Mouse (Mus musculus) stomach, embryonic 14.5 days (tissue): Measurements from ENCODE around the gene Asna1. TPM values are rescaled to one million over a fixed set of nuclear protein-coding genes. Genes with fewer than 3 reads are reported as not detected.

Experiments
- ATAC-seq: fragments of 200-750 bp; cut with Nextera tagmentation; 2 replicates; pipeline ENCODE4 v1.8.0; 2017; ENCODE audit warnings: low read depth, moderate TSS enrichment; ENCODE audit not compliant: insufficient number of reproducible peaks, insufficient read depth, low FRiP score
- H3K27ac ChIP-seq: fragments of 300-500 bp; sonication (generic); 2 replicates; pipeline ENCODE4 v1.5.1; 2014; ENCODE audit warnings: mild to moderate bottlenecking, low read length, moderate library complexity, mixed read lengths
- H3K27me3 ChIP-seq: fragments of 300-500 bp; sonication (generic); 2 replicates; pipeline ENCODE4 v1.6.1; 2014; ENCODE audit warnings: low read length, control low read depth, mixed read lengths; ENCODE audit not compliant: control insufficient read depth, insufficient read depth
- H3K36me3 ChIP-seq: fragments of 300-500 bp; sonication (generic); 2 replicates; pipeline ENCODE4 v1.6.1; 2014; ENCODE audit warnings: mild to moderate bottlenecking, control low read depth, low read length, moderate library complexity, mixed read lengths; ENCODE audit not compliant: control insufficient read depth, insufficient read depth
- H3K4me1 ChIP-seq: fragments of 300-500 bp; sonication (generic); 2 replicates; pipeline ENCODE4 v1.6.1; 2014; ENCODE audit warnings: low read length, control low read depth, mixed read lengths; ENCODE audit not compliant: control insufficient read depth, insufficient read depth
- H3K4me2 ChIP-seq: fragments of 300-500 bp; sonication (generic); replicated peaks from 2 replicates; pipeline ENCODE4 v1.6.1; 2014; ENCODE audit warnings: low read depth, low read length, control low read depth
- H3K4me3 ChIP-seq: fragments of 300-500 bp; sonication (generic); 2 replicates; pipeline ENCODE4 v1.5.1; 2014; ENCODE audit warnings: low read depth, low read length, control low read depth
- H3K9ac ChIP-seq: fragments of 300-500 bp; sonication (generic); replicated peaks from 2 replicates; pipeline ENCODE4 v1.6.1; 2014; ENCODE audit warnings: low read depth, mild to moderate bottlenecking, control low read depth, low read length, moderate library complexity, mixed read lengths
- H3K9me3 ChIP-seq: fragments of 300-500 bp; sonication (generic); 2 replicates; pipeline ENCODE4 v1.6.1; 2016; ENCODE audit warnings: low read depth, low read length, control low read depth; ENCODE audit not compliant: control insufficient read depth
- WGBS: fragments of 180-500 bp; shearing (Covaris S2); extraction: QIAGEN DNeasy Blood & Tissue Kit; methylation state at CpG from one replicate; pipeline ENCODE4 v1.1.7; 2014; 5-methylcytosine and 5-hydroxymethylcytosine counted together
- polyA plus RNA-seq: library from polyadenylated mRNA; unstranded; fragments of >200 nt; fragmentation: Nextera tagmentation; extraction: Ambion mirVana; gene quantifications from 2 replicates; pipeline ENCODE4 v1.2.1, GENCODE M21; 2014

The Asna1 gene
- polyA plus RNA-seq, 1 experiment from 2014 or later: 103 TPM

- H3K9me3 ChIP-seq: no peaks in the 10 kb centered on the region
- peaks cover 9% of the 10 kb centered on the region for H3K36me3 ChIP-seq
- peaks cover 4% of the 10 kb centered on the region; the same call in 1 of the 2 replicates for H3K4me1 ChIP-seq
- no peak for ATAC-seq
- no peak within 1 kb of the TSS for H3K4me3 ChIP-seq
- no peak within 1 kb of the TSS for H3K27ac ChIP-seq
- no peaks in the 10 kb centered on the region for H3K27me3 ChIP-seq
- no peak within 1 kb of the TSS for H3K4me2 ChIP-seq
- no peak within 1 kb of the TSS for H3K9ac ChIP-seq
Measured at GRCm38 (mm10) chr8:85067982-85068381, 42.9 kb upstream of the Asna1 start, which contains the start of gene Gm5741. Gm5741 (minus strand) TSS chr8:85067982.

- no peaks in the 10 kb centered on the region for H3K27me3 ChIP-seq
- 95% methylated on average over 2 of the region's 2 CpGs for WGBS
- no peak overlapping the region for H3K4me2 ChIP-seq
- H3K27ac ChIP-seq: no peak overlapping the region
- ATAC-seq: no peak
- H3K4me3 ChIP-seq: no peak overlapping the region
- no peak overlapping the region for H3K9ac ChIP-seq
- H3K36me3 ChIP-seq: peaks cover 9% of the 10 kb centered on the region
- H3K9me3 ChIP-seq: no peaks in the 10 kb centered on the region
- H3K4me1 ChIP-seq: no peaks in the 10 kb centered on the region
Measured at GRCm38 (mm10) chr8:85067155-85067554, 42.1 kb upstream of the Asna1 start.

DNA sequence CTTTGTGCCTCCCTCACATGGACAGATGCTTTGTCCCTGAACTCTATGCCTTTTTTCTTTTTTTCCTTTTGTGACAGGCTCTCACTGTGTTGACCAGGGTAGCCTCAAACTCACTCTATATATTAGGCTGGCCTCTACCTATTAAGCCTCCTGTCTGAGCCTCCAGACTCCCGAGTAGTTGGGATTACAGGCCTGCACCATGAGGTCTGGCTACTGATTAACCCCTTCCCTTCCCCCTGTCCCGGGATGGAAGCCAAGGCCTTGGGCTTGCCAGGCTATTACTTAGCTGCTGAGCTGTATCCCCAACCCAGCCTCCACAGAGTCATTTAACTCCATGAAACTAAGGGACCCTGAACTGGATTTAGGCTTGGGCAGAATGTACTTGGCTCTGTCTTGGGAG, 40.1 kb upstream of the Asna1 start:
- H3K9ac ChIP-seq: no peak overlapping the region
- no peak overlapping the region for H3K4me3 ChIP-seq
- 41% methylated on average over 2 of the region's 2 CpGs for WGBS
- H3K4me1 ChIP-seq: no peaks in the 10 kb centered on the region
- ATAC-seq: no peak
- no peaks in the 10 kb centered on the region for H3K9me3 ChIP-seq
- H3K36me3 ChIP-seq: peaks cover 9% of the 10 kb centered on the region
- no peak overlapping the region for H3K27ac ChIP-seq
- H3K4me2 ChIP-seq: no peak overlapping the region
- H3K27me3 ChIP-seq: no peaks in the 10 kb centered on the region

- ATAC-seq: no peak
- no peaks in the 10 kb centered on the region for H3K4me1 ChIP-seq
- WGBS: 94% methylated on average over 4 of the region's 4 CpGs
Measured at GRCm38 (mm10) chr8:85062603-85063002, 37.5 kb upstream of the Asna1 start.

GRCm38 (mm10) chr8:85059879-85060616, 35.0 kb upstream of the Asna1 start, which contains the start of gene Fbxw9:
Fbxw9 (plus strand) TSS chr8:85060055.
- Histone ChIP-seq H3K9me3 (no peaks in the 10 kb centered on the region), H3K9ac (peak within 1 kb of the TSS; percentile 60; the same call in 1 of the 2 replicates), H3K27ac (no peak within 1 kb of the TSS), H3K4me1 (no peaks in the 10 kb centered on the region), H3K36me3 (peaks cover 19% of the 10 kb centered on the region), H3K27me3 (no peaks in the 10 kb centered on the region), H3K4me3 (peak within 1 kb of the TSS; percentile 82), H3K4me2 (peak within 1 kb of the TSS; percentile 92)
- peak; percentile 88 for ATAC-seq
- whole genome bisulfite sequencing: under 1% methylated on average over 52 of the region's 53 CpGs

More at GRCm38 (mm10) chr8:85062603-85063002, 37.5 kb upstream of the Asna1 start:
- Histone ChIP-seq H3K9me3 (no peaks in the 10 kb centered on the region), H3K36me3 (peaks cover 9% of the 10 kb centered on the region), H3K4me2 (no peak overlapping the region), H3K4me3 (no peak overlapping the region), H3K9ac (no peak overlapping the region), H3K27me3 (no peaks in the 10 kb centered on the region), H3K27ac (no peak overlapping the region)

- no peak overlapping the region for H3K4me3 ChIP-seq
- peaks cover 46% of the 10 kb centered on the region for H3K36me3 ChIP-seq
Measured at GRCm38 (mm10) chr8:85057367-85057766, 32.3 kb upstream of the Asna1 start.

GRCm38 (mm10) chr8:85043619-85044018, 18.5 kb upstream of the Asna1 start:
- ATAC-seq: no peak
- Histone ChIP-seq H3K9ac (no peak overlapping the region), H3K4me2 (no peak overlapping the region), H3K4me3 (no peak overlapping the region), H3K27ac (no peak overlapping the region), H3K4me1 (peaks cover 5% of the 10 kb centered on the region; the same call in 1 of the 2 replicates), H3K27me3 (no peaks in the 10 kb centered on the region), H3K36me3 (peaks cover 71% of the 10 kb centered on the region), H3K9me3 (no peaks in the 10 kb centered on the region)
- WGBS: 92% methylated on average over 6 of the region's 6 CpGs

More at GRCm38 (mm10) chr8:85057367-85057766, 32.3 kb upstream of the Asna1 start:
- no peaks in the 10 kb centered on the region for H3K27me3 ChIP-seq
- H3K27ac ChIP-seq: no peak overlapping the region
- no peak overlapping the region for H3K4me2 ChIP-seq
- no peaks in the 10 kb centered on the region for H3K4me1 ChIP-seq
- no peak overlapping the region for H3K9ac ChIP-seq
- no peak for ATAC-seq
- 86% methylated on average over 7 of the region's 7 CpGs for WGBS
- no peaks in the 10 kb centered on the region for H3K9me3 ChIP-seq

DNA sequence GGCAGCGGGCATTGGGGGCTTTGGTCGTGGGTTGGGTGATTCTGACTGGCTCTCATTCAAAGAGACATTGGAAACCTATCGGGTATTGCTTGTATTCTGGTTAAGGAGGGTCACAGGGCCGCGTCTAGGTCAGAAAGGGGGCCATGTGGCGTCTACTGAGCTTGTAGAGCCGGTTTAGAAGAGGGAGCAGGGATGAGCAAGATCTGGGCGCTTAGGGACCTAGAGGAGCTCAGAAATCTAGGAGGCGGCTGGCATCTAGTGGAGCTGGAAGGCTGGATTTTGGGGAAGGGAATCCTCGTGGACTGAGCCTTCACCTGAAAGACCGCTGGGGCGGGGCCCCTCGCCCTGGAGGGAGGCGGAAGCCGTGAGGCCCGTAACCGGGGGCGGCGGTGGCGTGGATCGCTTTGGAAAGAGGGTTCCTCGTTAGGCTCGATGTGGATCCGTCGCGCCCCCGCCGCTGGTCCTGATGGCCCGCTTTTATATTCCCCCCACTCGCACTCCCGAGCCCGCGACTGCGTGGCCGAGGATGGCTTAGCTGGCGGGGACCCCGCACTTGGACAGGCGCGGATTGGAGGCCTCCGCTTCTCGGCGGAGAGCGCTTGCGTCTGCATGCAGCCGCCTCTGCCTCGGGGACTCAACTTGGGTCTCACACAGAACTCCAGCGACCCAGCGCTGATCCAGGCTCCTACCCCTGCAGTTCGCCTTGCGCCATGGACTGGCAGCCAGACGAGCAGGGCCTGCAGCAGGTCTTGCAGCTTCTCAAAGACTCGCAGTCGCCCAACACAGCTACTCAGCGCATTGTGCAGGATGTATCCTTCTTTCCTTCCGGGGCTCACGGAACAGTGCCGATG, 12.8 kb upstream of the Asna1 start:
- H3K4me3 ChIP-seq: peak overlapping the region; percentile 84
- no peaks in the 10 kb centered on the region for H3K9me3 ChIP-seq
- no peak; the same call in 1 of the 2 replicates for ATAC-seq
- peak overlapping the region; percentile 87 for H3K9ac ChIP-seq
- H3K4me1 ChIP-seq: peaks cover 17% of the 10 kb centered on the region
- H3K27ac ChIP-seq: peak overlapping the region; percentile 99
- WGBS: under 1% methylated on average over 54 of the region's 57 CpGs
- H3K36me3 ChIP-seq: peaks cover 27% of the 10 kb centered on the region
- no peaks in the 10 kb centered on the region for H3K27me3 ChIP-seq
- peak overlapping the region; percentile 86 for H3K4me2 ChIP-seq
